In genomic region chr2:29222302-29222701, GRCm38 (mm10) we compare ENCODE assay signal across 9 mouse cellular contexts. TPM values are rescaled to one million over a fixed set of nuclear protein-coding genes. Genes with fewer than 3 reads are reported as not detected.
DNase-seq lines count a peak whose midpoint lies in the region; ATAC-seq and TF ChIP-seq lines count a peak whose summit lies in the region.
"Had no signal": no experiment of that assay in that cellular context is flagged by ENCODE, and none has a peak within 500 bp of the region (broad histone marks: within the 10 kb centered on the region; RNA-seq: fewer than 3 reads in every experiment).

No protein-coding gene starts in this region.

- H3K36me3 ChIP-seq in forebrain, embryonic 11.5 days (ENCODE audit: control insufficient read depth, insufficient read depth, low read length), result no peaks in the 10 kb centered on the region
- no peaks in the 10 kb centered on the region for H3K36me3 ChIP-seq in forebrain, embryonic 16.5 days (ENCODE audit: control insufficient read depth, insufficient read depth)
- H3K36me3 ChIP-seq in midbrain, embryonic 10.5 days, result no peaks in the 10 kb centered on the region
- no peaks in the 10 kb centered on the region for H3K36me3 ChIP-seq in midbrain, postnatal 0 days (ENCODE audit: insufficient read depth, low read length)
- H3K36me3 ChIP-seq: limb, embryonic 12.5 days had no signal

- H3K27ac ChIP-seq in forebrain, embryonic 11.5 days (ENCODE audit: low read depth, low read length), result no peak overlapping the region
- H3K27ac ChIP-seq in forebrain, embryonic 16.5 days (ENCODE audit: low read length), result no peak overlapping the region
- peak overlapping the region; percentile 57 for H3K27ac ChIP-seq in midbrain, embryonic 10.5 days (replicated peaks)
- no peak overlapping the region for H3K27ac ChIP-seq in midbrain, postnatal 0 days (ENCODE audit: low read depth, low read length)
- H3K27ac ChIP-seq: limb, embryonic 12.5 days had no signal

- DNase-seq in forebrain, embryonic 11.5 days (ENCODE audit: low spot score), result peak; percentile 65
- DNase-seq in midbrain, embryonic 10.5 days (ENCODE audit: low spot score), result peak; percentile 51
- DNase-seq in midbrain, postnatal 0 days (ENCODE audit: low spot score), result no peak
- DNase-seq in embryo, embryonic 10 days (ENCODE audit: low spot score), result peak; percentile 78
- no peak for DNase-seq in right cerebral cortex, adult 18-20 months
- DNase-seq in kidney, adult 11 months, result no peak

- H3K27me3 ChIP-seq in forebrain, embryonic 11.5 days (ENCODE audit: control insufficient read depth, insufficient read depth, low read length), result no peaks in the 10 kb centered on the region
- H3K27me3 ChIP-seq in forebrain, embryonic 16.5 days (replicated peaks; ENCODE audit: control insufficient read depth, insufficient read depth, low read length), result no peaks in the 10 kb centered on the region
- no peaks in the 10 kb centered on the region for H3K27me3 ChIP-seq in midbrain, embryonic 10.5 days (ENCODE audit: low read depth, poor library complexity, severe bottlenecking)
- no peaks in the 10 kb centered on the region for H3K27me3 ChIP-seq in midbrain, postnatal 0 days (ENCODE audit: insufficient read depth, low read length)
- H3K27me3 ChIP-seq: limb, embryonic 12.5 days had no signal

- H3K4me1 ChIP-seq in forebrain, embryonic 11.5 days (replicated peaks; ENCODE audit: control insufficient read depth, insufficient read depth, low read length), result no peaks in the 10 kb centered on the region; the same call in 1 of the 2 replicates
- H3K4me1 ChIP-seq in forebrain, embryonic 16.5 days (replicated peaks; ENCODE audit: control insufficient read depth, insufficient read depth, low read length), result peaks cover 4% of the 10 kb centered on the region; the same call in 1 of the 2 replicates
- peaks cover 19% of the 10 kb centered on the region for H3K4me1 ChIP-seq in midbrain, embryonic 10.5 days
- H3K4me1 ChIP-seq in midbrain, postnatal 0 days (ENCODE audit: insufficient read depth, low read length), result no peaks in the 10 kb centered on the region
- H3K4me1 ChIP-seq: limb, embryonic 12.5 days had no signal

- H3K4me3 ChIP-seq in forebrain, embryonic 11.5 days (ENCODE audit: low read depth, low read length), result no peak overlapping the region
- no peak overlapping the region for H3K4me3 ChIP-seq in forebrain, embryonic 16.5 days (replicated peaks; ENCODE audit: low read length)
- H3K4me3 ChIP-seq in midbrain, embryonic 10.5 days, result no peak overlapping the region
- H3K4me3 ChIP-seq in midbrain, postnatal 0 days (ENCODE audit: low read depth, low read length), result no peak overlapping the region
- H3K4me3 ChIP-seq: limb, embryonic 12.5 days had no signal

- ATAC-seq in forebrain, embryonic 11.5 days (replicated peaks; ENCODE audit: low FRiP score), result no peak
- no peak for ATAC-seq in forebrain, embryonic 16.5 days
- ATAC-seq in midbrain, postnatal 0 days (ENCODE audit: low FRiP score), result no peak
- ATAC-seq in monocyte, adult 5-6 weeks (replicated peaks; ENCODE audit: insufficient number of reproducible peaks, low FRiP score, low TSS enrichment, poor library complexity, severe bottlenecking), result 0 out of 2 replicates have a peak, but pooled peaks have one; percentile 7

- H3K9me3 ChIP-seq in forebrain, embryonic 11.5 days (ENCODE audit: control insufficient read depth, low read length), result no peaks in the 10 kb centered on the region
- H3K9me3 ChIP-seq in forebrain, embryonic 16.5 days (ENCODE audit: control insufficient read depth, low read length), result no peaks in the 10 kb centered on the region
- no peaks in the 10 kb centered on the region for H3K9me3 ChIP-seq in midbrain, embryonic 10.5 days (replicated peaks)
- H3K9me3 ChIP-seq in midbrain, postnatal 0 days (ENCODE audit: low read length), result no peaks in the 10 kb centered on the region
- H3K9me3 ChIP-seq: limb, embryonic 12.5 days had no signal

- TF ChIP-seq CTCF in midbrain, postnatal 0 days (IDR thresholded peaks at IDR 0.05), result no peak

- H3K9ac ChIP-seq in forebrain, embryonic 11.5 days (ENCODE audit: low read length), result no peak overlapping the region
- H3K9ac ChIP-seq in forebrain, embryonic 16.5 days (replicated peaks; ENCODE audit: low read depth, low read length), result no peak overlapping the region
- no peak overlapping the region for H3K9ac ChIP-seq in midbrain, postnatal 0 days (replicated peaks; ENCODE audit: low read length, poor library complexity, severe bottlenecking)
- H3K9ac ChIP-seq: limb, embryonic 12.5 days had no signal

- WGBS in forebrain, embryonic 11.5 days, result 5% methylated on average over 4 of the region's 4 CpGs
- 3% methylated on average over 4 of the region's 4 CpGs for WGBS in forebrain, embryonic 16.5 days
- WGBS in midbrain, embryonic 10.5 days, result 8% methylated on average over 4 of the region's 4 CpGs
- 8% methylated on average over 4 of the region's 4 CpGs for WGBS in midbrain, postnatal 0 days

- no peak overlapping the region for H3K4me2 ChIP-seq in forebrain, embryonic 11.5 days (ENCODE audit: low read depth, low read length, severe bottlenecking)
- no peak overlapping the region for H3K4me2 ChIP-seq in forebrain, embryonic 16.5 days (ENCODE audit: low read length)
- H3K4me2 ChIP-seq in midbrain, postnatal 0 days (ENCODE audit: low read depth, low read length, poor library complexity, severe bottlenecking), result no peak overlapping the region
- H3K4me2 ChIP-seq: limb, embryonic 12.5 days had no signal

RNA-seq across cellular contexts. Expression of gene Ntng2, which starts 30.5 kb away (rescaled TPM):
- polyA plus RNA-seq in forebrain, embryonic 11.5 days (2014; fragmentation: Nextera tagmentation; extraction: Ambion mirVana), result 1.6 and 2.4 TPM in 2 replicates
- 9.1 and 10.3 TPM in 2 replicates for polyA plus RNA-seq in forebrain, embryonic 16.5 days (2015; fragmentation: Nextera tagmentation; extraction: Ambion mirVana)
- 1.6 and 2.8 TPM in 2 replicates for polyA plus RNA-seq in midbrain, embryonic 10.5 days (2016; fragmentation: Nextera tagmentation; extraction: Ambion mirVana)
- total RNA-seq in midbrain, postnatal 0 days (2014; rRNA removed), result 52.4 and 52.6 TPM in 2 replicates
- polyA plus RNA-seq in midbrain, postnatal 0 days (2015; fragmentation: Nextera tagmentation; extraction: Ambion mirVana), result 7.9 and 8.7 TPM in 2 replicates
- total RNA-seq in monocyte, adult 5-6 weeks (2017), result 7.1 to 27.7 TPM (median 7.5 TPM) in 3 replicates

Comparison
In these comparisons a context has a peak if more than half of its experiments do, and no peak if none do; other contexts are left out.
1. DNase-seq: peak in forebrain, embryonic 11.5 days (single experiment), midbrain, embryonic 10.5 days (single experiment) and embryo, embryonic 10 days (single experiment); none in midbrain, postnatal 0 days (single experiment), right cerebral cortex, adult 18-20 months (single experiment) and kidney, adult 11 months (single experiment).